Mouse (Mus musculus): Measurements from ENCODE around the gene Syn1. TPM values are rescaled to one million over a fixed set of nuclear protein-coding genes. Genes with fewer than 3 reads are reported as not detected.

Syn1 gene
- polyA plus RNA-seq, 1 experiment from 2014 or later = 1.9 TPM

DNA sequence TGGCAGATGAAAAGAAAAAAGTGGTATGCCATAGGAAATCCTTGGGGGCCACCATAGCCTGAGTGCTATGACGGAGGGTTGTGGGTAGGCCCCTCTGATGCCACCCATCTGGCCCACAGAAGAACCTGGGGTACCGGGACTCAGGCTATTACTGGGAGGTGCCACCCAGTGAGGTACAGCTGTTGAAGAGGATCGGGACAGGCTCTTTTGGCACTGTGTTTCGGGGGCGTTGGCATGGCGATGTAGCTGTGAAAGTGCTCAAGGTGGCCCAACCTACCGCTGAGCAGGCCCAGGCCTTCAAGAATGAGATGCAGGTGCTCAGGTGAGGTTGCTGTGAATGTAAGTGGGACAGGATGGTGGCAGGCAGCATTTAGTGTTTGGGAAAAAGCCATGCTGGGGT lies 67.0 kb downstream of the Syn1 start:
- Histone ChIP-seq H3K4me3 (replicated peaks) (no peak overlapping the region), H3K9me3 (no peaks in the 10 kb centered on the region), H3K9ac (no peak overlapping the region), H3K27me3 (replicated peaks) (no peaks in the 10 kb centered on the region), H3K36me3 (peaks cover 4% of the 10 kb centered on the region; the same call in 1 of the 2 replicates), H3K27ac (no peak overlapping the region), H3K4me2 (no peak overlapping the region), H3K4me1 (no peaks in the 10 kb centered on the region)
- 94% methylated on average over 7 of the region's 7 CpGs for WGBS
- no peak for ATAC-seq (ENCODE audit: insufficient read depth, low FRiP score, low read depth)

DNA sequence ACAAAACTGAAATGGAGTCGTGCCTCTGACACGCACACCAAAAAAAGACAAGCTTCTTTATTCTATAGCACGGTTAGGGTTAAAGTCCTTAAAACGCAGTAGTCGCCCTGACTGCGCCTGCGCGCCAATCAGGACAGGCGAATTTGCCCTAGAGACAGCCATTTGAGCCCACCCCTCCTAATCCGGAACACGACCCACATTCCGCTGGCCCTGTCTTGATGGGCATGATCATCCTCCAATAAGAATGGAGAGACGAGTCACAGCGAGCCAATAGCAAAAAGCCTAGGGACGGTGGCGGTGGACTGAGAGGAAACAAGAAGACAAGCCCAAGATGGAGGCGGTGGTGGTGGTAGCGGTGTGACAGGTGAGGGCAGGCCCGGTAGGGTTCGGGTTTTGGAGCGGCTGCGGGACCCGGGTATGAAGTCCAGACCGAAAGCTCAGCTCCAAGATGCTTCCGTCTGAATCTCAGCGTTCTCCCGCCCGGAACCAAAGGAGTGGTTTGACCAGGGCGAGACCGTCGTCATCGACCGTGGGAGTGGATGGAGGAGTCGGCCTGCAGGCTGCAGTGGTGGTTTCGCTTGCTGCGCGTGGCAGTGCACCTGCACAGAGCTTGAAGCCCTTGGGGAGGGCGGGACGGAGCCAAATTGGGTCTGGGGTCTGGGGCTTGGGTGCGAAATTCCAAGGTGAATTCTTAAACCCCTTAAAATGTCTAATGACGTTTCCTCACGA lies 72.4 kb downstream of the Syn1 start:
- H3K9ac ChIP-seq = peak overlapping the region; percentile 52
- no peaks in the 10 kb centered on the region for H3K27me3 ChIP-seq (replicated peaks)
- no peaks in the 10 kb centered on the region for H3K9me3 ChIP-seq
- ATAC-seq (ENCODE audit: insufficient read depth, low FRiP score, low read depth) = peak; percentile 99
- peak overlapping the region; percentile 57; the same call in 1 of the 2 replicates for H3K27ac ChIP-seq
- 19% methylated on average over 42 of the region's 42 CpGs for WGBS
- H3K4me1 ChIP-seq = no peaks in the 10 kb centered on the region
- peak overlapping the region; percentile 60 for H3K4me3 ChIP-seq (replicated peaks)
- H3K4me2 ChIP-seq = peak overlapping the region; percentile 51
- peaks cover 4% of the 10 kb centered on the region; the same call in 1 of the 2 replicates for H3K36me3 ChIP-seq

DNA sequence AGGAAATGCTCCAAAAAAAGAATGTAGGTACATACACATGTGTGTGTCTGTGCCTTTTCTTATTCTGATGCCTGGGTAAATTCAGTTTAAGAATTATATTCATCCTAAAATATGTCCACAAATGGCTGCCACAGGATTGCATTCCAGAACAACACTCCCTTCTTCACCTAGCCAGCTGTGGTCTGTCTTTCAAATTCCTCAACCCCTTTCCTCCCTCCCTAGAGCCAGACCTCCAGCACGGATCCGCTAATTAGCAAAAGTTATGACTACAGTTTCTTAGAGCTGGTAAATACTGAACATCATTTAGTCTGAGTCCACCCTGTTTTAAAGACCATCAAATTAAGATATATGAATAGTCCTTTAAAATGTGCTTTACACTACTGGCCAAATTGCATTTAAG lies 73.0 kb downstream of the Syn1 start:
- H3K36me3 ChIP-seq = peaks cover 4% of the 10 kb centered on the region; the same call in 1 of the 2 replicates
- H3K9me3 ChIP-seq = no peaks in the 10 kb centered on the region
- 21% methylated on average over 2 of the region's 2 CpGs for WGBS
- no peaks in the 10 kb centered on the region for H3K4me1 ChIP-seq
- ATAC-seq (ENCODE audit: insufficient read depth, low FRiP score, low read depth) = no peak
- no peak overlapping the region for H3K9ac ChIP-seq
- H3K27ac ChIP-seq = peak overlapping the region; percentile 44; the same call in 1 of the 2 replicates
- peak overlapping the region; percentile 16 for H3K4me3 ChIP-seq (replicated peaks)
- no peaks in the 10 kb centered on the region for H3K27me3 ChIP-seq (replicated peaks)
- peak overlapping the region; percentile 46 for H3K4me2 ChIP-seq

DNA sequence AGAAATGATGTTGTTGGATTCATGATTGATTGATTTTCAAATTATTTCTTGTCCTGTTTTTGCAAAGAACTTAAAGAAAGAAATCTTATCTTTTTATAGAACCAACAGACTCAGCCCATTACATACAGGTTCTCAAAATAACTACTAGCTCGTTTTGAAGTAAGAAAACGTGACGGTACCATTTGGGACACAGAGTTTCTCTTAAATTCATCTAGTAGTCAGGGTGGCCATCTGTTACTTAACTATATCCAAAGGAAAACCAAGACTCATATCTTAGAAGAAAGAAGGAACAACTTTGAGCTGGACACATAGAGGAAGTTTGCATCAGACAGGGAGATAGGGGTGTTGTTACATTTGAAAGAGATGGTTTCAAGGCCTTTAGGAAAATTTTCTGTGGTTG lies 73.6 kb downstream of the Syn1 start:
- H3K4me1 ChIP-seq = no peaks in the 10 kb centered on the region
- H3K27ac ChIP-seq = no peak overlapping the region
- H3K4me3 ChIP-seq (replicated peaks) = no peak overlapping the region
- WGBS = 86% methylated on average over 3 of the region's 3 CpGs
- no peak overlapping the region for H3K9ac ChIP-seq
- no peak overlapping the region for H3K4me2 ChIP-seq
- no peak for ATAC-seq (ENCODE audit: insufficient read depth, low FRiP score, low read depth)
- peaks cover 4% of the 10 kb centered on the region; the same call in 1 of the 2 replicates for H3K36me3 ChIP-seq
- H3K9me3 ChIP-seq = no peaks in the 10 kb centered on the region
- H3K27me3 ChIP-seq (replicated peaks) = no peaks in the 10 kb centered on the region

DNA sequence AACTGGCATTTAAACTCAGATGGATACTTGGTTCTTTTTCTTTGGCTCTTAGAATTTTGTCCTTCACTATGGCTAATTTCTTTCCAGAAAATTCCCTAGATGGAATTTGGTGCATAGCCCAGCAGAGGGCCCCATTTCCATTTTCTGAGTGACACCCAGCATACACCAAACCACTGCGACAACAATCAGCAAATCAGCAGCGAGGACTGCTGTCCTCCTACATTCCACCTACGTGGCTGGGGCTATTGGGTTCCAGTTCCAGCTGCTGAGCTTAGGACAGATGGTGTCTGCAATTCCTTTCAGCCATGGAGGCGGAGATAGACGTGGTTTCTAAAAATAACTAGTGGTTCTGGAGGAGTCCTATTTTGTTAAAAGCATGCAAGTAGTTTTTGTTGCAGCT lies 91.9 kb downstream of the Syn1 start:
- ATAC-seq (ENCODE audit: insufficient read depth, low FRiP score, low read depth) = peak; percentile 60; the same call in 1 of the 2 replicates
- no peak overlapping the region for H3K4me3 ChIP-seq (replicated peaks)
- H3K36me3 ChIP-seq = no peaks in the 10 kb centered on the region
- H3K27me3 ChIP-seq (replicated peaks) = no peaks in the 10 kb centered on the region
- H3K4me2 ChIP-seq = no peak overlapping the region
- no peaks in the 10 kb centered on the region for H3K9me3 ChIP-seq
- H3K4me1 ChIP-seq = no peaks in the 10 kb centered on the region
- WGBS = 11% methylated on average over 5 of the region's 5 CpGs
- no peak overlapping the region for H3K27ac ChIP-seq
- no peak overlapping the region for H3K9ac ChIP-seq

DNA sequence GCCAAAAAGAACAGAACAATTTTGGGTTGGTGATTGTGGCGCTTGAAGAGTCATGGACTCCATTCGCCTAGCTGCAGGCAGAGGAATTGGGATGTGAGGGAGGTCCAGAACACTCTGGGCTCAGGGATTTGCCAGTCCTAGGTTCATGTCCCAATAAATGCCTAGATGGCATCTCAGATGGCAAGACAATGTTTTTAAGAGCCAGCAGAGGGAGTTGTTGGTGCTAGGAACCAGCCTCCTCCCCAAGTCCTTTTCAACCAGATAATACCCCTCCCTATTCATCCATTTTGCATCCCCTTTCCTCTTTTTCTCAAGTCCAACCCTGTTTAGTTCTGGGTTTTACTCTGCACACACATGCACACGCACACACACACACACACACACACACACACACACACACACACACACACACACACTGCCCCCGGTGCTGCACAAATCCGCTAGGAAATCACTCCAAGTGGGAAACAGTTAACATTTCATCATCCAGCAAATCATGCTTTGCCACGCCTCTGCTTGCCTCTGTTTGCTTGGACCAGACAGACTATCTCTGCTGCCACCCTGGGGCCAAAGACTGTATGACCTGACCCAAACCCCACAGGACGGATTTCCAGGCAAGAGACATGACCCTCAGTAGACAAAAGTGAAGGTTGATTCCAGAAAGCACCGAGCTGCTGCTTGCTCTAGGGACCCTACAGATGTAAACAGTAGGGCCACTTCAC lies 100.9 kb downstream of the Syn1 start:
- Histone ChIP-seq H3K4me1 (no peaks in the 10 kb centered on the region), H3K9ac (no peak overlapping the region), H3K27ac (peak overlapping the region; percentile 31; the same call in 1 of the 2 replicates), H3K4me3 (replicated peaks) (peak overlapping the region; percentile 30), H3K36me3 (no peaks in the 10 kb centered on the region), H3K27me3 (replicated peaks) (no peaks in the 10 kb centered on the region), H3K9me3 (no peaks in the 10 kb centered on the region), H3K4me2 (peak overlapping the region; percentile 63)
- no peak for ATAC-seq (ENCODE audit: insufficient read depth, low FRiP score, low read depth)
- 47% methylated on average over 7 of the region's 8 CpGs for WGBS

DNA sequence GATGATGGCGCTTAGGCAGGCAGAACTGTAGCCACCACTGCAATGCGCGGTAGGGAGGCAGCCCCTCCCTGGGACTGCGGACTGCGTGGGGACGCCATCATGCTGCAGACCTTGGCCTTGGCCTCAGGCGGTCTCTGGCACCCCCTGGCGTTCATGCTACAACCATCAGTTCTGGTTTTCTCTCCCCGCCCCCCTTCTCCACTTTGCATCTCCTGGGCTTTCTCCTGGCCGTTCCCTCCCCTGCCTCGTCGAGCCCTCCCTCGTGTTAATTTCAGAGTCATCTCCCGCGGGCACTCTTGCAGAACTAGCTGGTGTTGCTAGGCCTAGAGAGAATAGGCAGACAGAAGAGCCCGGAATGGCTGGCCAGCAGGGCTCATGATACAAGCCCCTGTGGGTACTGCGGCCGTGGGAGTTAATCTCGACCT lies 101.6 kb downstream of the Syn1 start:
- Histone ChIP-seq H3K27me3 (replicated peaks) (no peaks in the 10 kb centered on the region), H3K4me1 (no peaks in the 10 kb centered on the region), H3K4me3 (replicated peaks) (peak overlapping the region; percentile 30), H3K27ac (peak overlapping the region; percentile 31; the same call in 1 of the 2 replicates), H3K36me3 (no peaks in the 10 kb centered on the region), H3K9me3 (no peaks in the 10 kb centered on the region), H3K9ac (no peak overlapping the region), H3K4me2 (peak overlapping the region; percentile 63)
- ATAC-seq (ENCODE audit: insufficient read depth, low FRiP score, low read depth) = peak; percentile 89
- WGBS = 19% methylated on average over 19 of the region's 19 CpGs

DNA sequence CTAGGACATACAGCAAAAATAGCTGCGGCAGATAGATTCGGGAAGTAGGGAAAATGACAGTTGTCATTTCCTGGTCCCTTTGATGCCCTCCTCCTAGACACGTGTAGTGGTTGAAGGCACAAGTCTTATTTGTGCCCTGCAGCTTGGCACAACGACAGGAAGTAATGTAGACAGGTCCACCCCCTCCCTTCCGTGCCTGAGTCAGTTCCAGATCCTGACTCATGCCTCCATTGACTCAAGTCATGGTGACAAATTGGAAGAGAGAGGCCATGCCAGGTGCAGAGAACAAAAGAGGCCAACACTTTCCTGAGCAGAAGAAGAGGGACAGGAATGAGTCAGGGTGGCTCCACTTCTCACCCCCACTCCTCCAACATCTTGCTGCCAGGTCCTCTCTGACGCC lies 103.8 kb downstream of the Syn1 start:
- no peaks in the 10 kb centered on the region for H3K27me3 ChIP-seq (replicated peaks)
- H3K27ac ChIP-seq = no peak overlapping the region
- H3K4me1 ChIP-seq = no peaks in the 10 kb centered on the region
- no peaks in the 10 kb centered on the region for H3K36me3 ChIP-seq
- H3K9ac ChIP-seq = no peak overlapping the region
- no peak overlapping the region for H3K4me3 ChIP-seq (replicated peaks)
- 55% methylated on average over 6 of the region's 6 CpGs for WGBS
- ATAC-seq (ENCODE audit: insufficient read depth, low FRiP score, low read depth) = no peak
- no peak overlapping the region for H3K4me2 ChIP-seq
- H3K9me3 ChIP-seq = no peaks in the 10 kb centered on the region

Small RNA genes lying within 50 kb of the gene (microRNA-seq; reads per million reads assigned to microRNA genes)
- gene Gm24824 (not detected), gene Mir5617 (not detected)

Other genes with a start within 250 kb of the Syn1 start
- 101 and 114 TPM in 2 replicates for gene Cdk16, start 233.1 kb downstream of the Syn1 start, polyA plus RNA-seq (2015; fragmentation: Nextera tagmentation; extraction: Ambion mirVana)
- gene Usp11, start 217.1 kb downstream of the Syn1 start, polyA plus RNA-seq (2015; fragmentation: Nextera tagmentation; extraction: Ambion mirVana) = 27.6 and 29.4 TPM in 2 replicates
- gene Araf, start 123.2 kb downstream of the Syn1 start, polyA plus RNA-seq (2015; fragmentation: Nextera tagmentation; extraction: Ambion mirVana) = 98.8 and 116 TPM in 2 replicates
- 18.3 and 19.3 TPM in 2 replicates for gene Timp1, start 50.8 kb downstream of the Syn1 start, polyA plus RNA-seq (2015; fragmentation: Nextera tagmentation; extraction: Ambion mirVana)
- 8.4 and 8.9 TPM in 2 replicates for gene Cfp, start 10.6 kb upstream of the Syn1 start, polyA plus RNA-seq (2015; fragmentation: Nextera tagmentation; extraction: Ambion mirVana)
- gene Elk1, start 29.6 kb upstream of the Syn1 start, polyA plus RNA-seq (2015; fragmentation: Nextera tagmentation; extraction: Ambion mirVana) = 9.3 and 11.8 TPM in 2 replicates
- 51.3 and 55.7 TPM in 2 replicates for gene Uxt, start 41.0 kb upstream of the Syn1 start, polyA plus RNA-seq (2015; fragmentation: Nextera tagmentation; extraction: Ambion mirVana)
- 5.1 and 6.2 TPM in 2 replicates for gene Zfp182, start 141.3 kb upstream of the Syn1 start, polyA plus RNA-seq (2015; fragmentation: Nextera tagmentation; extraction: Ambion mirVana)
- gene Spaca5, start 147.4 kb upstream of the Syn1 start, polyA plus RNA-seq (2015; fragmentation: Nextera tagmentation; extraction: Ambion mirVana) = not detected in 2 replicates
- 1.0 and 1.5 TPM in 2 replicates for gene Zfp300, start 168.5 kb upstream of the Syn1 start, polyA plus RNA-seq (2015; fragmentation: Nextera tagmentation; extraction: Ambion mirVana)
- gene Ssxa1, start 194.8 kb upstream of the Syn1 start, polyA plus RNA-seq (2015; fragmentation: Nextera tagmentation; extraction: Ambion mirVana) = not detected in 2 replicates